Mouse (Mus musculus) kidney, adult 8-10 months (tissue): Measurements from ENCODE around the gene Olfr1472.
"Not testable (repeated sequence)": the region's sequence is repeated elsewhere in the genome, so short reads cannot be mapped to it uniquely, and the experiment has no call there.

Source experiments
- DNase-seq, 2 experiments: peaks; one replicate each; pipeline ENCODE4 v3.0.0; 2022

The Olfr1472 gene

GRCm38 (mm10) chr19:13455986-13456385 is at the start of gene Olfr1472:
Gene Olfr1472 (minus strand): TSS chr19:13456086.
- no peak for DNase-seq

- DNase-seq: no peak
Observed at GRCm38 (mm10) chr19:13500246-13500645, 44.4 kb upstream of the Olfr1472 start, which contains the start of gene Olfr1477. Gene Olfr1477 (plus strand): TSS chr19:13500546.

- DNase-seq: no peak
Observed at GRCm38 (mm10) chr19:13480096-13480495, 24.2 kb upstream of the Olfr1472 start, which contains the start of gene Olfr1475. Gene Olfr1475 (minus strand): TSS chr19:13480196.

- DNase-seq: not testable (repeated sequence)
Observed at GRCm38 (mm10) chr19:13469265-13469664, 13.4 kb upstream of the Olfr1472 start, which contains the start of gene Olfr1474. Gene Olfr1474 (plus strand): TSS chr19:13469565.

GRCm38 (mm10) chr19:13443109-13443508 is 12.8 kb downstream of the Olfr1472 start, which contains the start of gene Olfr1471:
Gene Olfr1471 (plus strand): TSS chr19:13443409.
- DNase-seq: not testable (repeated sequence)

GRCm38 (mm10) chr19:13407549-13407948 is 48.3 kb downstream of the Olfr1472 start, which contains the start of gene Olfr1469:
Gene Olfr1469 (plus strand): TSS chr19:13407849.
- no peak for DNase-seq
